Mouse (Mus musculus): ENCODE measurements around the gene Ambp. TPM values are rescaled to one million over a fixed set of nuclear protein-coding genes. Genes with fewer than 3 reads are reported as not detected.

The Ambp gene
- 0.48 TPM for polyA plus RNA-seq (2014; fragmentation: Illumina TruSeq; extraction: RNeasy Lipid Tissue Mini Kit (QIAGEN cat#74804); ENCODE audit: low read depth, low replicate concordance)

DNA sequence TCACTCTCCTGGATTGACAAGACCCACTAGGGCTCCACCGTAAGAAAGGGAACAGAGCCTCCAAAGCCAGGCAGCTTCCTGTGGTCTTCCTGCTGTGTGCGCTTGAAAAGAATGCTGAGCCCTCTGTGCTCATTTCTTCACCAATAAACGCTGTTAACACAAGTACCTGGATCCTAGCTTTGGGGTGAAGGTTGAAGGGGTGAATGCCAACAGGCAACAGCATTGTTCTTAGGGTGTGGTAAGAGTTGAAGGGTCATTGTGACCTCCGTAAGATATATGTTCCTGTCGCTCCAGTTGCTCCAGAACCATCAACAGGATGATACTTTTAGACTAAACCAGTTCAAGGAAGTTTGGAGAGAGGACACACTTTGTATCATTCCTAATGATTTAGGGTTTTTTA lies at the start of gene Ambp:
Ambp (minus strand) TSS at position 101 of the 400 bp plus-strand sequence.

DNA sequence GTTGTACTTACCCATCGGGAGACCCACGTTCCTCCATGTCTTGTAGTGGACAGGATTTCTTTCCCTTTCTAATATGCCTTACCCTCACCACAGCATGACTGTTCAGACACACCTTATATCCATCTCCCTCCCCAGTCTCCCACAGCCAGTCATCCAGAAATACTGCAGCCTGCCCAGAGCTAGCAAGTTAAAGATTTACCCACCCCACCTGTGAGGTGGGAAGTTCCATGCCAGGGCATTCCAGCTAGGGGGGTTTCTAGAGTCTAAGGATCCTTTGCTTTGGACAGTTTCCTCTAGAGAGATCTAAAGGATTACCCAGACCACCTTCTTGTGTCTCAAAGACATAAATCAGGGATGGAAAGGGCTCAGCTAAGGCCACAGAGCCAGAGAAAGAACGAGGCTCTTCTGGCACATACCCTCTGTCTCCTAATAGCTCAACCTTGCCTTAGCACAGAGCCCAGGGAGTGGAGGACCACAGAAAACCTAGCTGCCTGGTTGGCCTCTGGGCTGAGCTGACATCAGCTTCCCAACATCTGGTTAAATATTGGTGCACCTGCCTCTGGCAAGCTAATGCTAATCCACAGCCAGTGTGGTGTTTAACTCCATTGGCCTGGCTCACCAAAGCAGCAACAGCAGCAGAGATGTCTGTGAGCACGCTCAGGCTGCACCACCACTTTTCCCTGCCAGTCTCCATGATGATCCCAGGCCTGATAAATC lies 17.5 kb upstream of the Ambp start, which contains the start of gene Kif12:
Kif12 (minus strand) TSS at position 163 of the 717 bp plus-strand sequence.

Other genes starting within 250 kb of the Ambp start
- gene Zfp618, start 189.2 kb downstream of the Ambp start, polyA plus RNA-seq (2014; fragmentation: Illumina TruSeq; extraction: RNeasy Lipid Tissue Mini Kit (QIAGEN cat#74804); ENCODE audit: low read depth, low replicate concordance): 0.69 TPM
- not detected for gene Kif12, start 17.3 kb upstream of the Ambp start, polyA plus RNA-seq (2014; fragmentation: Illumina TruSeq; extraction: RNeasy Lipid Tissue Mini Kit (QIAGEN cat#74804); ENCODE audit: low read depth, low replicate concordance)
- gene Col27a1, start 59.2 kb upstream of the Ambp start, polyA plus RNA-seq (2014; fragmentation: Illumina TruSeq; extraction: RNeasy Lipid Tissue Mini Kit (QIAGEN cat#74804); ENCODE audit: low read depth, low replicate concordance): 1.3 TPM
- gene Orm1, start 189.8 kb upstream of the Ambp start, polyA plus RNA-seq (2014; fragmentation: Illumina TruSeq; extraction: RNeasy Lipid Tissue Mini Kit (QIAGEN cat#74804); ENCODE audit: low read depth, low replicate concordance): 0.71 TPM
- not detected for gene Orm3, start 201.4 kb upstream of the Ambp start, polyA plus RNA-seq (2014; fragmentation: Illumina TruSeq; extraction: RNeasy Lipid Tissue Mini Kit (QIAGEN cat#74804); ENCODE audit: low read depth, low replicate concordance)
- not detected for gene Orm2, start 207.7 kb upstream of the Ambp start, polyA plus RNA-seq (2014; fragmentation: Illumina TruSeq; extraction: RNeasy Lipid Tissue Mini Kit (QIAGEN cat#74804); ENCODE audit: low read depth, low replicate concordance)
- gene Akna, start 248.6 kb upstream of the Ambp start, polyA plus RNA-seq (2014; fragmentation: Illumina TruSeq; extraction: RNeasy Lipid Tissue Mini Kit (QIAGEN cat#74804); ENCODE audit: low read depth, low replicate concordance): 1.6 TPM